Mouse (Mus musculus) liver, embryonic 14.5 days (tissue): ENCODE results near the gene C1ql2.

Experiments
- CTCF ChIP-seq: IDR thresholded peaks from 2 replicates; pipeline ENCODE4 v1.5.1; 2016; ENCODE audit warnings: antibody characterized with exemption, low read depth, control low read depth
- EP300 ChIP-seq: IDR thresholded peaks from 2 replicates; pipeline ENCODE4 v1.6.1; 2016; ENCODE audit warnings: antibody characterized with exemption, low read depth

DNA sequence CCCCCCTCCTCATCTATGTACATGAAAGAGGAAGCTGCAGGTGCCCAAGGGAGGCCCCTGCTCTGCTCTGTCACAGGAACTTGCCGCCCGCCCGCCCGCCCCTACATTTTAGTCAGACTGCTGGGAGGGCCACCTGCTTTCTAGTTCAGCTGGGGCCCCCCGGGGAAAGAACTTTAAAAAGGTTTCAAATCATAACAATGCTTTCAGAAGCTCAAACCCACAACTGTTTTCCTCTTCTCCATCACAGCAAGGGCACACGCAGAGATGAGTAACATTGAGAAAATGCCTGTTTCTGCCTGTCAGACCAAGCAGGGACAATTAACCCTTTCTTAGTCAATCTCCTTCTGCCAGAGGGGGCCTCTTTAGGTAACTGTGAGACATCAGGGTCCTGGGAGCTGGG, 49.4 kb downstream of the C1ql2 start:
- TF ChIP-seq CTCF = no peak
- no peak for TF ChIP-seq EP300
